Mouse (Mus musculus) layer of hippocampus, postnatal 10 days (tissue): Measurements from ENCODE around the gene Rab37. TPM values are rescaled to one million over a fixed set of nuclear protein-coding genes. Genes with fewer than 3 reads are reported as not detected.

Source experiments
- DNase-seq, 2 experiments: peaks; one replicate each; pipeline ENCODE4 v3.0.0; 2021; ENCODE audit warnings: low spot score in 2 of 2
- total RNA-seq, 2 experiments: library from RNA; stranded (reverse); gene quantifications; 2 replicates each; pipeline ENCODE4 v1.2.3; 2021

The Rab37 gene
- total RNA-seq, 2 experiments from 2014 or later, result 0.91 to 1.6 TPM

DNA sequence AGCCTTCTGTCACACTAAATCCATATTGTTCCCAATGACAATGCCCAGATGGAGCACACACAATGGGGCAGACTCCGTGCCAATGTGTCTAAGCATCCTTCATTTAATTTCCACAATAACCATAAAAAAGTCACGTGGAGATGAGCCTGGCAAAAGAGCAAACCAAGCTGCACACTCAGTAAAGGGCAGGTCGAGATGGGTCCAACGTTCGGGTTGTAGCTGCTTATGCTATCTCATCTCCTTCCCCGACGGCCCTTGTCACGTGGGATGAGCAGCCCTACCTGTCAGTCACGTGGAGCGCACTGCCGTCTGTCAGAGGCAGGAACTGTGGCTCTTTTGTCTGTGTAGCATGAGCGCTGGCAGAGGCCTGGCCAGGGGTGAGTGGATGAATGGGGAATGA lies 6.6 kb upstream of the Rab37 start:
- DNase-seq, result no peak

DNA sequence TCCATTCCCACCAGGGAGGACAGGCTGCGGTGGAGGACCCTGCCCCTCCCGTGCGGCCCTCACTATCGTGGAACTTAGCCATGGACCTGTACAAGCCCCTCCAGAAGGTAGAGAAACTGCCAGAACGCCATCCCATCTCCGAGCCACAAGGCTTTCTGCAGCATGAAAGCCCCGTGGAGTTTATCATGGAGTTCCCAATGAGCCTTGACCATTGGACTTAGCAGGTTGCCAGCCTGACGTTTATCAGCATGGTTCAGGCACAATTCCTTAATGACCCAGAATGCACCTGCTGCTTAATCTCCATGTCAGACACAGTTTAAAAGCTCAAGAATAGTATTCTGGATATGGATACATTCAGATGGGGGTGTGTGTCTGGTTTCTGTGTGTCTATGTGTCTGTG lies 6.2 kb upstream of the Rab37 start:
- DNase-seq, result no peak

DNA sequence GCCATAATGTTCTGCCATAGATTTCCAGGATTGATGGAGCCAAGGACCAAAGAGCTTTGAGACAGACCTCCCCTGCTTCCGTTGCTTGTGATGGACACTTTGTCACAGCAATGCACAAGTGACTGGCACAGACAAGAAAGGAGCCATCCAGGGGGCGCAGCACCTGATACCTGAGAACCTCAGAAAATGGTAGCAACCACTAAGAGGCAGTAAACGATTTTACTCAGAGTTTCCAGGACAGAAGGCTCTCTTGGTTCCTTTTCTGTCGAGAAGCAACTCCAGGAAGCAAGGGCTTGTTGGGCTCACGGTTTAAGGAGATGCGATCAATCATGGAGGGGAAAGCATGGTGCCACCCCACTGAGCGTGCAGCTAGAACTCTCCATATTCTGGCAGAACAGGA lies 5.0 kb upstream of the Rab37 start:
- no peak for DNase-seq

DNA sequence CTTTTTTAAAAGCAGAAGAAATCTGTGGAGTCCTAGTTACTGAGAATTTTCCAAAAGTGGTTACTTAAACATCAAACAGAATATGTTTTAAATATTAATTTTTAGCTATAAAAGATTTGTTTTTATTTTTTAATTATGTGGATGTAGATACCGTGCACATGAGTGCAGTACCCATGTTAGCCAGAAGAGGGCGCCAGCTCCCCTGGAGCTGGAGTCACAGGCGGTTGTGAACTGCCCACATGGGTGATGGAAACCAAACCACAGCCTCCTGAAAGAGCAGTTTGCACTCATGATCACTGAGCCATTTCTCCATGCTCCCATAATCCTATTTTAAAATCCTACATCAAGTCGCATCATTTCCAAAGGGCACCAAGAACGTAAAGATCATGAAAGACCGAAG lies 1.4 kb upstream of the Rab37 start:
- no peak for DNase-seq

DNA sequence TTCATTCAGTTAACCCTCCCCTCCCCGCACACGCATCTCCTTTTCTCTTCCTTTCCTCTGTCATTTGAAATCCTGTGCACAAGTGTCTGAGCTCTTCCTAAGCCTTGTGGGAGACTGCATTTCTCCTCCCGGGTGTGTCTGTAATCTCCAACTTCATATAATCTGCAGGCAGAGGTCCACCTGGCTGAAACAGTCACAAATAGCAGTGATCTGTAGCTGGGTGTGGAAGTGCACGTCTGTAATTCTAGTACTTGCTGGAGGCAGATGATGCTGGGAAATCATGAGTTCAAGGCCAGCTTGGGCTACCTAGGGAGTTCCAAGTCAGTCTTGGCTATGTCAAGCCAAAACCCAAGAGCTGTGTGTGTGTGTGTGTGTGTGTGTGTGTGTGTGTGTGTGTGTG lies 909 bp downstream of the Rab37 start:
- DNase-seq, result no peak

DNA sequence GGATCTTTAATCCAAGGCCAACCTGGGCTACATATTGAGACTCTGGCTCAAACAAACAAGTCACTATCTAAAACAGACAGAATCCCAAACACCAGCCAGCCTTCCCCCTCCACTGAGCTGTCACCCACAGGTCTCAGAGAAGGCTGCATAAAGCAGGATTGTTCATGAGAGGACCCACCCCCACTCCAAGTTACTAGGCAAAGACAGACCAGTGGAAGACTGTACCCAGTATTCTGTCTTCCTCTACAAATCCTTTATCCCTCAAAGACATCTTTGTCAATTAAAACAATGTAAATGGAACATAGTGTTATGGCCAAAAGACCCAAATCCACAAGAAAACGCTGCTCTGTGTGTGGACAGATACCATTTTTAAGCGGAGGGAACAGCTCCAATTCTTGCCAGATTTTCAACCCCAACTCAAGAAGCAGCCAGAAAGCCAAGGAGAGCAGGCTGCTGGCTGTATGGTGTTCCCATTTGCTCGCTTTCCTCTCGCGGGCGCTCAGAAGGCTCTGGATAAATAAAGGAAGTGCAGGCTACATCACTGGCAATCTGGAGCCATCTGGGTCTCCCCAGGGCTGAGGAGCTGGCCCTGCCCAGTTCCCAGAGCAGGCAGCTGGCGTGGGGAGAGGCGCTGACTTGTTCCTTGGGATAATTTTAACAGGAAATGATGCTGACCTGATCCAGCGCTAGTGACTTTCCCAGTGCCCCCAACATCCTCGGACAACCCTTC lies 7.1 kb downstream of the Rab37 start:
- DNase-seq, result peak; percentile 16 to 38

DNA sequence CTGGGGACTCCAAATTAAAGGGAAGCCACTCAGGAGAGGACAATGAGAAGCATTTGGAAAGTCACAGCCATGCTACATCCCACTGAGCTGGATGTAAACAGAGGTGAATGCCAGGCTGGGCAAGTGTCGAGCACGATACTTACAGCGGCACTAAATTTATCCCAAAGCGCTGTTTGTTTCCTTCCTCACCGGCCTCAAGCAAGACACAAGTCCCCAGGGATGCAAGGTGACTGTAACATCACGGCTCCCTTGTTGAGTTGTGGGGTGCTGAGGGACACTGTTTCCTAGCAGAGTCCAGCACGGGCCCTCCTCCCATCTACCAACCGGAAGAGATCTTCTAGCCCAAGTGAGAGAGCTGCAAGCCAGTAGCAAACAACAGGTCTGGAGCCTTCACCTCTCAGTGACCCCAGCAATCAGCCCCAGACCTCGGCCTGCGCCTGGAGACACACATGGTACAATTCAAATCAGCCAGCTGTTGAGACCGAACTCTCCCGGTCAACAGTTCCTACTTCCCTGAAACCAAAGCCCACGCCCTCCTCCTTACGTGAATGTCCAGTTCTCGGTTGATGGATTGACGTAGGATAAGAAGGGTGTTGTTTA lies 8.1 kb downstream of the Rab37 start:
- DNase-seq, result no peak

DNA sequence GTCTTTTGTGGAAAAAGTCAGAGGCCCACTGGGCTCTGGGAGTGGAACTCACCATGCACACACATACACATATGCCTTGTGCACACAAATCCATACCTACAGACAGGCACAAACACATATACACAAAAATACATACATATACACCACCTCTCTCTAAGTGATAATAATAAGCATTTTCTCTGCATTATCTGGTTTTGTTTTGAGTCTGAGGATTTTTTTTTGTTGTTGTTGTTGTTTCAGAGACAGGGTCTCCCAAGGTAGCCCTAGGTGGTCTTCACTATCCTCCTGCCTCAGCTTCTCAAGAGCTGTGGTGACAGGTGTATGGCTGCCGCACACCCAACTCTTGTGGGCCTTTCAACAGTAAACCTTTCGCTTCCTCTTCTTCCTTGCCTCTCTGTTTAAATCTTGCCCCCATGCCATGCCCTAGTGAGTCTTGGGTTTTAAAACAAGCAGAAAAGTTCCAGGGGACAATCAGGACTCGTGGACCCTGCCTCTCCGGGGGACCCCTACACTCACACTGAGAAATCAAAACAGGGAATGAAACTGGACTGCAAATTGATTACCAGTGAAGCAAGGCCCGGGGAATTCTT lies 8.9 kb downstream of the Rab37 start:
- no peak for DNase-seq

DNA sequence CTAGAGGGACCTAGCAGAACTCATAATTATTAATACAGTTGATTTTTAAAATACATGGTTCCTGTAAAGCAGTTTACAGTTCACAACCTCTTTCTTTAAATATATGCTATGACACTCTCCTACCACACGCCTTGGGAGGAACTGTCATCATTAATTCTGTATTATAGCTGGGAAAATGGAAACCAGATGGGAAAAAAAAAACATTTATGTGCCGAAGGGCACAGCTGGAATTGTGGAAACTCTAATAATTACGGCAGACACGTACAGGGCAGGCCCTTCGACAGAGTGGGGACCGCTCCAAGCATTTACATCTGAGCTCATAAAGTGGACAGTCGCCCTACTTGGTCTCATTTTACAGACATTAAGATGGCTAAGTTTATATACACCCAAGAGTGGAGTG lies 9.5 kb downstream of the Rab37 start:
- no peak for DNase-seq

DNA sequence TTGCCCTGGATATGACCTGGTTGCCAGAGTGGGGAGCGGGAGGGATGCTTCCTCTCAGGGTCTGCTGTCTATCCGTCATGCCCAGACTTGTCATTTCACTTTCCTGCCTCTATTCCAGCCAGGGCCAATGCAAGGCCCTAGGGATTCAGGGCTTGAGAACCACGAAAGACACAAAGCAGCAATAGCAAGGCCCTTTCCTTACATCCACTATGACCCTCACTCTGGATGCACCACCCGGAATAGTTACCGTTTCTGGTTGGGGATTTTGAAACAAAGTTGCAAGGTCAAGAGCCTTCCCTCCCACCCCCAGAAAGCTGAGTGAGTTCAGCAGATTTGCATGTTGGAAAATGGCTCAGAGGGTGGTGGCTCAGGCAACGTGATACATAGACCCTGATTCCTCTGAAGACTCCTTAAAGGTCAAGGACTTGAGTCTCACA lies 10.4 kb downstream of the Rab37 start:
- DNase-seq, result no peak

DNA sequence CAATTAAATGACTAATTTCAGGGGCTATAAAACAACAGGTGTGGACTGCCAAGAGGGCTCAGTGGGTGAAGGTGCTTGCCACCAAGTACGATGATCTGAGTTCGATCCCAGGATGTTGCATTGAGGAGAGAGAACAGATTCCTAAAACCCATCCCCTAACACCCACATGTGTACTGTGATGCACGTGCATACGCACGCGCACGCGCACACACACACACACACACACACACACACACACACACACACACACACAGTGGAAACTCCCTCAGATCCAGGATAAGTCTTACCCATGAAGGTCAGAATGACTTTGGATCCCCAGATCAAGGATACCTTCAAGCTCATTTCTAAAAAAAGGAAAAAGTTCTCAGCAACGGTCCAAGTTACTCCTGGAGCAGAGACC lies 10.9 kb downstream of the Rab37 start:
- DNase-seq, result no peak

DNA sequence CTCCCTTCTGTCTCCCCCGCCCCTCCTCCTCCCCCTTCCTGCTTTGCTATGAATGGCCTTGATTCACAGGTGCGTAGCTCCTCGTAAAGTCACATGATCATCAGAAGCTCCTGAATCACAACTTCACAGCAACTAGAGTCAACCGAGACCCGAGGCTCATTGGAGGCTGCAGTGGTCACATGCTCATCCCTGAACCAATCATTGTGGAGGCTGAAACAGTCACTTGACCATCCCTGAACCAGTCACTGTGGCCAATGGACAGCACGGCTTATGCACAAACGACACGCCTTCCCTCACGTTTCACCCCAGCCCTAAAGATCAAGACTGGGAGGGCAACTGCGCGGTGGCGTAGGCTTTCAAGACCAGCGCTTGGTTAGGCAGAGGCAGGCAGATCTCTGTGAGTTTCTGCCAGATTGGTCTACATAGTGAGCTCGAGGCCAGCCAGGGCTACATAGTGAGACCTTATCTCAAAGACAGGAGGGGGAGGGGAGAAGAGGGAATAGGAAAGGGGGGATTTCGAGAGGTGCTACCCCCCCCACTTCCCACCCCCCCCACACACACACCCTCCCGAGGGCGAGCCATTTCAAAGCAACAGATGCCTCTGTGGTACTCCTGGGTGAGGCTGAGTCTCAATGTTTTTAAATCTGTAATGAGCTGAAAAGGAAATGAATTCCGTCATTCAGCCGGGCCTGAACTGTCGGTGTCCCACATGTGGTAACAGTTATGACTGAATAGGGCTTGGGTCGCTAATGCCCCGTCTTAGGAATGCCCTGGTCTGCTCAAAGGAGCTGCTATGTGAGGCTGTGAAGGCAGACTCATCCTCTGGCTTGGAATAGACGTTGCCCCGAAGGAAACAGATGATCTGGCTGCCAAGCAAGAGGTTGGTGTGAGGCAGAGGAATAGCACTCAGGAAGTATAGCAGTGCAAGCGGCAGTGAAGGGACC lies 12.5 kb downstream of the Rab37 start:
- DNase-seq, result no peak

DNA sequence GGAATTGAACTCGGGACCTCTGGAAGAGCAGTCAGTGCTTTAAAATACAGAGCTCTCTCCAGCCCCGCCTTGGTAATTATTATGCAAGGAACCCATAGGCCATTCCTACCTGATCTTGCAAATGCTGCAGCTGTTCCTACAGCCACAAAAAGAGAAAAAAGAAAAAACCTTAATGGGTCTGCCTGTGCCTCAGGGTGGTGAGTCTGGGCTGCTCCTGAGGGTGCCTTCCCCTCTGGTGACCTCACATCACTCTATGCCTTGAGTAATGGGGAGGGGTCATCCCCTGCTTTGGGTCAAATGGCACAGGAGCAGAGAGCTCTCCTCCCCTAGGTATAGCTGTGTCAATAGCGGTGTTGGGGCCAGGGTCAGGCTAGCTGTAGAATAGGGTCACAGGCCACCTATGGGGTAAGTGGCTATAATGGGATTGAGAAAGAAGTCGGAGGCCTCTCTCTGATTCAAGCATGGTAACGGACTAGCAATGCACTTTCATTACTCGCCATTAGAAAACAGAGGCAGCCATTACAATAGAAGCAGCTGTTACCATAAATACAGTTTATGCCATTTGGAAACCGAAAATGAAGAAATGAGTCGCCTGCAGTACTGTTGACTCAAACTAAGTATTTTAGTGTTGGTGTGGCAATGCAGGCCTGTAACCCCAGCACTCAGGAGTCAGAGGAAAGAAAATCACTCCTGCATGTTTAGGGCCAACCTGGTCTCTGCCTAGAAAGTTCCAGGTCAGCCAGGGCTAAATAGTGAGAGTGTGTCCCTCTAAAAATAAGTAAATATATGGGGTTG lies 13.7 kb downstream of the Rab37 start:
- no peak for DNase-seq

DNA sequence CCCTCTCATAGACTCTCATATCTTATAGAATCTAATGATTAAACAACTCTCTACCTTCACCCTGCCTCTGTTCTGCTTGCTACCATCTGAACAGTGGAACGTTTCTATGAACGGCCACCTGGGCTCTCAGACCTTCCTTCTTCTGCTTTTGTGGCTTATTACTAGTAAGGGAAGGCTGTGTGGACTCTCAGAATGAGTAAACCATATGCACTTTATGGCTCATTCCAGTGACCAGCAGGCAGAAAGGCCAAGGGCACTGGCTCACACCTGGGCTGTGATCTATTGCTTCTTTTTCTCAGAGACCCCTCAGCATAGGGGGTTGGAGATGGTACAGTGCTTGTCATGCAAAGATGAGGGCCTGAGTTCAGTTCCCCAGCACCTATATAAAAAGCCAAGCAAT lies 15.4 kb downstream of the Rab37 start:
- DNase-seq, result no peak

DNA sequence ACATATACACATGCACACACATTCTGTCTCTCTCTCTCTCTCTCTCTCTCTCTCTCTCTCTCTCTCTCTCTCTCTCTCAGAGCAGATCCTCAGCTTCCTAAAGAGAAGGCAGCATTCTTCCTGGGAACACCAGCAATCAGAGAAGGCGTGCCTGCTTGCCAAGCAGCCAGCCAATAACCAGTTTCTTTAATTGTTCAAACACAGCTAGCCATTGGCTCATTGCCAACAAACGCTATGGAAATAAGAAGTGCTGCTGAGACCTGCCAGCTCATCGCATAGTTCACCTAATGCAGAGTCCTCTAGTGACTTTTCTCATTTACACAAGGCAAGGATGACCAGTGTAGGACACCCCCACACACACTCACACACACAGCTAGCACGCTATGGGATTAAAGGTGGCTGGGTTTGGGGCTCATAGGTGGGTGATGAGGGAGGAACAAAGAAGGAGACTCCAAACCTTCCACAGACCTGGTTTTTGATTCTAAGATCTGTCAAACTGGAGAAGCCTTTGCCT lies 16.2 kb downstream of the Rab37 start:
- DNase-seq, result no peak

DNA sequence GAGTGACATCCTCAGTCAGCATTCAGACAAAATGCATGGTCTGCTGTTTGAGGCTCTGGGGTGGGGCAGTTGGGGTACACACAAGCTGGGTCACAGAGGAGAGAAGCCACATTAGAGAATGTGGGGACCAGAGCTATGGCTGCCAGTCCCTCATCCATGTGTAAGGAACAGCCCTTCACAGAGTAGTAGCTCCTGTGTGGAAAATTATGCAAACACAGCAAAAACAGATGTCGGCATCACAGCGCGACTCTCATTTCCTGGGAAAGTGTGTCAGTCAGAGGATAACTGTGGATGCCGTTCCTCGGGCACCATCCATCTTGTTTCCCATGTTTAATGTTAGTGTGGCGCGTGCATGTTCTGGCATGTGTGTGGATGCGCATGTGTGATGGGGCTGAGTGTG lies 16.9 kb downstream of the Rab37 start:
- no peak for DNase-seq

DNA sequence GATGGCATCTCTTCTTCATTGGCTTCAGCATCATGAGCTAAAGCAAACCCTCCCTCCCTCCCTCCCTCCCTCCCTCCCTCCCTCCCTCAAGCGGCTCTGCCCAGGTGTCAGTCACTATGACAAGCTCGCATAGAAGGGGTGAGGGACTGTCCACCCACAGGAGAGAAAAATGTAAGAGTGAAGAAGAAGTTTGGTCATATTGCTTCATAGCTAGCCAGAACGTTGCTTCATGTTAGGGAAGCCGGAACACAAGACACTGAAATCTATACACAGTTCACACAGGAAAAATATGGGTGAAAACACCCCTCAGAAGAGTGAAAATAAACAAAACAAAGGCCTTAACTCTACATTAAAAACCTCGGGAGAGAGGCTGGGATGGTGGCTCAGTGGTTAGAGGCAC lies 19.0 kb downstream of the Rab37 start:
- no peak for DNase-seq

DNA sequence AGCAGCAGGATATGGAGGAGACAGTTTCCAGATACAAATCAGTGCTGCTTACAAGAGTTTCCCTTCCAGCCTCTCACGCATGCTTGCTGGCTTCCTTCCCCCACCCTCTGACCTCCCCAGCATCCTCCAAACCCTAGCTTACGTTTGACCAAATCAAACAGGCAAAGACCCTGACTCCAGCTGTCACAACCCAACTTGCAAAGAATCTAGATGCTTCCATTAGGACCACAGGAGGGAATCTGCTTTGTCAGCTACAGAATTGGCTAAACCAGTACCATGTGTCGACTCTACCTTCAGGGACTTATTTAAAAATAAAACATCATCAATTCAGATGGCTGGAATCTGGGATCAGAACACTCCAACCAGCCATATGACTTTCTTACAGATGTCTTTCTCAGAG lies 21.0 kb downstream of the Rab37 start:
- DNase-seq, result no peak

DNA sequence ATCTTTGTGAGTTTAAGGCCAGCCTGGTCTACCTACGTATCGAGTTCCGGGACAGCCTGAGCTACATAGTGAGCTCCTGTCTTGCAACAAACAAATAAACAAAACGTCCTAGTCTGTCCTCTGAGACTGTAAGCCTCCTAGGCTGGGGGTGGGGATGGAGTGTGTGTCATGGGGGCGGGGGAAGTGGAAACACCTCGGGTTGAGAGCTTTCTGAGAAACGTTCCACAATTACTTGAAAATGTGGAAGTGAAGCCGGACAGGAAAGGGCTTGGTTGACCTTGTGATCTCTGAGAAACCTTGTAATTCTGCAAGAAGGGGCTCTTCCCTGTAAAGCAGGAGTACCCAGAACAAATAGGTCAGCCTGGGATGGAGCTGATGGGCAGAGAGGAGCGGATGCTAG lies 28.2 kb downstream of the Rab37 start:
- no peak for DNase-seq

DNA sequence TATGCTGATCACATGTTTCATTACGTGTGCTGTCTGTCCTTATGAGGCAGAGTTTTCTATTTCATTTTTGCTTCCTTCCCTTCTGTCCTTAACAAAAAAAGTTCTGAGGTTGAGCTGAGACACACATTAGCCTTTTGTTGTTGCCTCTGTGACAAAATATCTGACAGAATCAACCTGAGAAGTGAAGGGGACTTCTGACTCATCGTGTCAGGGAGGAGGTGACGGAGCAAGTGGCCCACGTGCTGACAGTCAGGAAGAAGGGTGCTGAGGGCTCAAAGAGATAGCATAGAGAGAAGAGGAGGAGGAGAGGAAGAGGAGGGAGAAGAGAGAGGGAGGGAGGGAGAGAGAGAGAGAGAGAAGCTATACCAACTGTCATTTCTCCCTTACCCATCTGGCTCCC lies 37.3 kb downstream of the Rab37 start:
- DNase-seq, result no peak
